In the genomic region with DNA sequence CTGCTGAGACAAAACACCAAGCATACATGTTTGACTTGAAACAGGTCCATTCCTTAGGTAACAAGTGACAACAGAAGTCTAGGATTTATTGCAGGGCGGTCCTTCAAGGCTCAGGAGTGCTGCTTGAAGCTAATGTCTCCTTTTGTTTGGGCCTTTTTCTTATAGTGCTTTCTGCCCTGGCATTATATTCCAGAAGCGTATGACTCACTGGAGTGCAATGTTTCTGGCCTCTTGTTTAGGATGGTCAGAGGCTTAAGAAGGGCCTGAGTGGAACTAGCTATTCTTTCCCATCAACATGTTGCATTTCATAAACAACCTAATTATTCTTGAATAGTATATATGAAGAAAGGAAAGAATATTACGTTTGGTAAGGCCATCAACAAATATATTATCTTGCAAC, we compare ENCODE assay signal across 26 mouse cellular contexts. TPM values are rescaled to one million over a fixed set of nuclear protein-coding genes. Genes with fewer than 3 reads are reported as not detected.
DNase-seq lines count a peak whose midpoint lies in the region; ATAC-seq and TF ChIP-seq lines count a peak whose summit lies in the region.
"Had no signal": no experiment of that assay in that cellular context is flagged by ENCODE, and none has a peak within 500 bp of the region (broad histone marks: within the 10 kb centered on the region; RNA-seq: fewer than 3 reads in every experiment).

No protein-coding gene starts in this region.

- H3K4me3 ChIP-seq in forebrain, embryonic 15.5 days = no peak overlapping the region

- no peaks in the 10 kb centered on the region for H3K36me3 ChIP-seq in forebrain, embryonic 15.5 days

- WGBS in forebrain, embryonic 15.5 days = 91% methylated on average over 3 of the region's 3 CpGs

- H3K27me3 ChIP-seq in Patski = no peaks in the 10 kb centered on the region
- no peaks in the 10 kb centered on the region for H3K27me3 ChIP-seq in forebrain, embryonic 15.5 days
- H3K27me3 ChIP-seq: CH12.LX had no signal

- POLR2A ChIA-PET in Patski (lab: Charles Lee) = no interaction called here

- TF ChIP-seq CTCF in Patski (IDR thresholded peaks at IDR 0.05) = no peak

- CTCF ChIA-PET in Patski (lab: Charles Lee) = interaction anchor here (0.9 to 1.2 kb wide), 2 partner anchors 10 to 12 kb away, joined by 3 read pairs; no protein-coding TSS in a partner anchor

- in situ Hi-C loops in Patski (cut with MboI; ENCODE audit: low pct_unique_long_range_greater_than_20kb) = no loop called here

- H3K9ac ChIP-seq in forebrain, embryonic 15.5 days (replicated peaks) = no peak overlapping the region

- no peak overlapping the region for H3K4me2 ChIP-seq in forebrain, embryonic 15.5 days (replicated peaks)

- H3K4me1 ChIP-seq in forebrain, embryonic 15.5 days = no peaks in the 10 kb centered on the region

- ATAC-seq in Patski = peak; percentile 69
- no peak for ATAC-seq in forebrain, embryonic 15.5 days (replicated peaks)
- ATAC-seq: activated CD4-positive, CD25-positive, alpha-beta regulatory T cell, adult 4 months; CD4-positive, CD25-positive, alpha-beta regulatory T cell, adult 4 months had no signal

- peak; percentile 76 for DNase-seq in 3T3-L1 (ENCODE audit: low read depth, low spot score)
- DNase-seq in Muller cell, postnatal 12 days (ENCODE audit: inconsistent ontology term) = peak; percentile 4
- DNase-seq in NIH3T3 (ENCODE audit: low read depth) = peak; percentile 47
- DNase-seq in Patski (ENCODE audit: low read depth, low spot score) = no peak
- no peak for DNase-seq in adrenal gland, postnatal 4 days (ENCODE audit: low spot score in 2 of 2)
- DNase-seq in gastrocnemius, adult 8-10 months (ENCODE audit: low spot score in 2 of 2) = no peak
- no peak for DNase-seq in adrenal gland, adult 2 months
- DNase-seq: adrenal gland, adult 8-10 months; adrenal gland, postnatal 10 days; adrenal gland, postnatal 14 days; adrenal gland, postnatal 25 days; adrenal gland, postnatal 36 days; B cell, adult 2 months; cerebellum, adult 11 months; cerebellum, adult 11-12 months; cerebellum, adult 18-20 months; cerebellum, adult 2 months; cerebellum, adult 8-10 months; cerebellum, adult 9-10 months; cerebellum, adult 9-11 months; cerebellum, postnatal 10 days had no signal

- H3K9me3 ChIP-seq in forebrain, embryonic 15.5 days = no peaks in the 10 kb centered on the region
- H3K9me3 ChIP-seq: G1E had no signal

- no peak overlapping the region for H3K27ac ChIP-seq in forebrain, embryonic 15.5 days (replicated peaks)

RNA-seq across cellular contexts. Expression of gene D3Ertd751e, which starts 19.7 kb away (rescaled TPM):
- polyA plus RNA-seq in Patski (2021) = 10.6 TPM
- 10 to 100 TPM; 17.6 to 19.2 TPM for total RNA-seq in adrenal gland, postnatal 4 days (2021)
- 9.6 and 10.3 TPM in 2 replicates for polyA plus RNA-seq in forebrain, embryonic 15.5 days (2015; fragmentation: Nextera tagmentation; extraction: Ambion mirVana)
- total RNA-seq in gastrocnemius, adult 8-10 months (2022) = 1 to 10 TPM; 2.6 to 4.3 (median 3.6) TPM
- total RNA-seq in adrenal gland, adult 2 months (2021) = 10 to 100 TPM; 14.7 to 15.1 TPM
- 0.44 and 0.60 TPM in 2 replicates for polyA plus RNA-seq in adrenal gland, adult 2 months (2012; rRNA removed)

RNA-seq across cellular contexts. Expression of gene Sclt1, which starts 19.8 kb away (rescaled TPM):
- polyA plus RNA-seq in Patski (2021) = 20.5 TPM
- 10 to 100 TPM; 18.7 to 19.2 TPM for total RNA-seq in adrenal gland, postnatal 4 days (2021)
- 20.5 and 22.2 TPM in 2 replicates for polyA plus RNA-seq in forebrain, embryonic 15.5 days (2015; fragmentation: Nextera tagmentation; extraction: Ambion mirVana)
- 1 to 10 TPM; 3.8 to 5.7 (median 4.1) TPM for total RNA-seq in gastrocnemius, adult 8-10 months (2022)
- total RNA-seq in adrenal gland, adult 2 months (2021) = 1 to 10 TPM; 8.1 to 9.7 TPM
- polyA plus RNA-seq in adrenal gland, adult 2 months (2012; rRNA removed) = 12.8 and 15.4 TPM in 2 replicates

Comparison
In these comparisons a context has a peak if more than half of its experiments do, and no peak if none do; other contexts are left out.
1. DNase-seq: peak in 3T3-L1 (single experiment), Muller cell, postnatal 12 days (single experiment) and NIH3T3 (single experiment); none in Patski (single experiment), adrenal gland, postnatal 4 days (0 of 2), gastrocnemius, adult 8-10 months (0 of 2) and adrenal gland, adult 2 months (single experiment).